Mouse (Mus musculus): Measurements from ENCODE around the gene Twf2. TPM values are rescaled to one million over a fixed set of nuclear protein-coding genes. Genes with fewer than 3 reads are reported as not detected.

Gene Twf2
- polyA plus RNA-seq, 1 experiment from 2014 or later, result 53.9 TPM

DNA sequence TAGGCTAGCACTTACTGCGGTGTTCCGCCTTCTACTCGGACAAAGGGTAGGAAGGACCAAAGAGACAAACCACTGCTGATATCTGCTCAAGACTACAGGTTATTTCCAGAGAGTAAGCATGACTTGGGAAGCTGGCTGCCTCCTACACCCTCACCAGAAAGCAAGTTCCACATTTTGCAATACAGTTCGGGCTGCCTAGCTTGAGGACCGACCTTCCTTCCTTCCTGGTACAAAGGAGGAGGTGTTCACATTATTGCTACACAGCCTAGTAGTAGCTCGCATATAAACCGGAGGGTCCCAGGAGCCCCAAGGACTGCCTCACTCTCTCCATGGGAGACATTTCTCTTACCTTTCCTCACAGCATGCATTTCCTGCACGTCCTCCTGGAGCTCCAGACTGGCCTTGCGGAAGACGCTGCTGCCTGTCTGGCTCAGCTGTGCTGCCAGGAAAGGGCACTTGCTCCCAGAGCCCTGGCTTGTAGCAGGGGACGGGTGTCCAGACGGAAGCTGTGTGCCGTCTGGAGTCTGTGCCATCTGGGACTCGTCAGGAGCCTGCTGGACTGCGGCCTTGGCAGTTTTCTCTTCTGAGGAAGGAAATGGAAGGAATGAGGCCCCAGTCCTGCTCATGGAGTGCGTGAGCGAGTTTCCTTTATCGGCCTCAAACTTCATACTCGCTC, 40.0 kb downstream of the Twf2 start:
- H3K9ac ChIP-seq, result peak overlapping the region; percentile 13
- peak overlapping the region; percentile 0; the same call in 1 of the 2 replicates for H3K4me2 ChIP-seq
- no peaks in the 10 kb centered on the region for H3K27me3 ChIP-seq (replicated peaks)
- H3K9me3 ChIP-seq (replicated peaks), result no peaks in the 10 kb centered on the region
- no peak overlapping the region for H3K4me3 ChIP-seq
- WGBS, result 56% methylated on average over 19 of the region's 19 CpGs
- H3K36me3 ChIP-seq, result peaks cover 56% of the 10 kb centered on the region
- ATAC-seq (ENCODE audit: insufficient number of reproducible peaks, low FRiP score), result peak; percentile 50; the same call in 1 of the 2 replicates
- peaks cover 20% of the 10 kb centered on the region for H3K4me1 ChIP-seq (replicated peaks)
- H3K27ac ChIP-seq (ENCODE audit: poor library complexity, severe bottlenecking), result peak overlapping the region; percentile 42

DNA sequence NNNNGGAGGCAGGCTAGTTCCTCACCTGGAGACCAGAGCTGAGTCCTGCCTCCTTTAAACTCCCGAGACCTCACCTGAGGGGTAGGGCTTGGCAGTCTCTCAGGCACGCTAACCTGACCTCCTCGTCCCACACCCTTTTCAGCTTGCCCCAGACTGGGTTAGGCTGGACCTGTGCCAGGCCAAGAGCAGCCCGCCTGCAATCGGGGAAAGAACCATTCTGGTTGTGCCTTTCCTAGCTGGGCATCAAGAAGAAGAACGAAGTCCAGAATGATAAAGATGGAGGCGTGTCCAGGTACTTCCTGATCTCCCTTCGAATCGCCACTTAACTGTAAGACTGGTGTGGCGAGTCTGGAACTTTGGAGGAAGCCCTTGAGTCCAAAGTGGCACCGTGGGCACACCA, 46.6 kb downstream of the Twf2 start:
- H3K4me1 ChIP-seq (replicated peaks), result peaks cover 36% of the 10 kb centered on the region
- no peak overlapping the region for H3K4me2 ChIP-seq
- 82% methylated on average over 11 of the region's 11 CpGs for WGBS
- no peaks in the 10 kb centered on the region for H3K9me3 ChIP-seq (replicated peaks)
- H3K27ac ChIP-seq (ENCODE audit: poor library complexity, severe bottlenecking), result peak overlapping the region; percentile 55; the same call in 1 of the 2 replicates
- H3K27me3 ChIP-seq (replicated peaks), result no peaks in the 10 kb centered on the region
- ATAC-seq (ENCODE audit: insufficient number of reproducible peaks, low FRiP score), result no peak
- H3K9ac ChIP-seq, result no peak overlapping the region
- H3K36me3 ChIP-seq, result peaks cover 5% of the 10 kb centered on the region; the same call in 1 of the 2 replicates
- H3K4me3 ChIP-seq, result no peak overlapping the region

DNA sequence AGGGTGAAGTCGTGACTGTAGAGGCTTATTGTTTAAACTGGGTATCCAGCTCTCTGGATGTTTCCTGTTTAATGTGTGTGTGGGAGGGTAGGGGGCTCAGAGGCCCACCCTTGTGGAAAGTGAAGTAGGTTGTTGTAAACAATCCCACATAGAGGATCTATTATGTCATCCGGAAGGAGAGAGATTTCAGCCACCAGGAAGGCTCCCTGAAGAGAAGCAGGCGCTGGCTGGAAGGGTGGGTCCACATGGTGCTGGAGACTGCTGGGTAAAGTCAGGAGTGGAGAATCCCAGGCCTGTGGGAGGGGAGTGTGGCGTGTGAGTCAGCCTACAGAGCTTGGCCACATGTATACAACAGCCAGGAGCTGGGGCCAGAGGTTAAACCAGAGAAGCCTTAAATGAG, 47.3 kb downstream of the Twf2 start:
- peak; percentile 59 for ATAC-seq (ENCODE audit: insufficient number of reproducible peaks, low FRiP score)
- 36% methylated on average over 4 of the region's 4 CpGs for WGBS
- H3K27ac ChIP-seq (ENCODE audit: poor library complexity, severe bottlenecking), result peak overlapping the region; percentile 55; the same call in 1 of the 2 replicates

DNA sequence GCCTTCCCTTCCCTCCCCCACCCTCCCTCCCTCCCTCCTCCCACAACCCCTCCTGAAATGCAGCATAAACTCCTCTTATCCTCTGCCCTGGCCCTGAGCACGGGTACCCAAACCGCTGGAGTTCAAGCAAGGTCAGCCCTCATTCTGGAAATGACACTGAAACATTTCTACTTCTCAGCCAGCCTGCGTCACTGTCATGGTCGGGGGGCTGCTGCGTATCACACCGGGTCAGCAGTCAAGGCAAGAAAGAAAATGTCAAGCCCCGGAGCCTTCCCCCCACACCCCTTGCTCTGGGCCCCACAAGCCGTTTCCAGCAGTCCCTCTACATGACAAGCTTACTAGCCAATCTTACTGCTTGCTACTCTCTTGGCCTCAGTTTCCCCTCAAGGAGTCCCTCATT, 48.2 kb downstream of the Twf2 start:
- Histone ChIP-seq H3K4me1 (replicated peaks) (peaks cover 34% of the 10 kb centered on the region), H3K4me2 (no peak overlapping the region), H3K36me3 (no peaks in the 10 kb centered on the region), H3K9ac (no peak overlapping the region), H3K9me3 (replicated peaks) (no peaks in the 10 kb centered on the region), H3K4me3 (no peak overlapping the region), H3K27me3 (replicated peaks) (no peaks in the 10 kb centered on the region), H3K27ac (ENCODE audit: poor library complexity, severe bottlenecking) (no peak overlapping the region)
- 66% methylated on average over 8 of the region's 8 CpGs for WGBS
- ATAC-seq (ENCODE audit: insufficient number of reproducible peaks, low FRiP score), result no peak

More for the DNA sequence above, 47.3 kb downstream of the Twf2 start:
- H3K4me2 ChIP-seq, result no peak overlapping the region
- peaks cover 36% of the 10 kb centered on the region for H3K4me1 ChIP-seq (replicated peaks)
- no peaks in the 10 kb centered on the region for H3K27me3 ChIP-seq (replicated peaks)
- H3K36me3 ChIP-seq, result peaks cover 2% of the 10 kb centered on the region; the same call in 1 of the 2 replicates
- H3K4me3 ChIP-seq, result no peak overlapping the region
- H3K9me3 ChIP-seq (replicated peaks), result no peaks in the 10 kb centered on the region
- no peak overlapping the region for H3K9ac ChIP-seq

DNA sequence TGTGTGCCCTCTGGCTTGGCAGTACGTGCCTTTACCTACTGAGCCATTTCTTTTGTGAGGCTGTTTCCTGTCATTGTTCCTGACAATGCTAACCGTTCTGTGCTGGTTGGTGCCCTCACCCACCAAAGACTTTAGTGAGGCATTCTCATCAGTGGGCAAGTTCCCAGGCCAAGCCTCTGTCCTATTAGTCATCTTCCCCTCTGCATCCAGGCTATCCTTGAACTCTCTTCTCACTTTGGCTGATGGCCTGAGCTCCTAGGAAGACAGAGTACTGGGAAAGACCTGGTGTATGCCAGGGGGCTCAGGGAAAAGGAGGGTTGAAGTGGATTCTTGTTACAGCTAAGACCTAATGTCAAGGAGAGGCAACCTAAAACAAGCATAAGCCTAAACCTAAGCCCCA, 51.1 kb downstream of the Twf2 start:
- Histone ChIP-seq H3K9ac (no peak overlapping the region), H3K27ac (ENCODE audit: poor library complexity, severe bottlenecking) (no peak overlapping the region), H3K4me1 (replicated peaks) (peaks cover 17% of the 10 kb centered on the region), H3K9me3 (replicated peaks) (no peaks in the 10 kb centered on the region), H3K36me3 (no peaks in the 10 kb centered on the region), H3K4me2 (no peak overlapping the region), H3K4me3 (no peak overlapping the region), H3K27me3 (replicated peaks) (no peaks in the 10 kb centered on the region)
- ATAC-seq (ENCODE audit: insufficient number of reproducible peaks, low FRiP score), result no peak
- 68% methylated on average over 2 of the region's 2 CpGs for WGBS

DNA sequence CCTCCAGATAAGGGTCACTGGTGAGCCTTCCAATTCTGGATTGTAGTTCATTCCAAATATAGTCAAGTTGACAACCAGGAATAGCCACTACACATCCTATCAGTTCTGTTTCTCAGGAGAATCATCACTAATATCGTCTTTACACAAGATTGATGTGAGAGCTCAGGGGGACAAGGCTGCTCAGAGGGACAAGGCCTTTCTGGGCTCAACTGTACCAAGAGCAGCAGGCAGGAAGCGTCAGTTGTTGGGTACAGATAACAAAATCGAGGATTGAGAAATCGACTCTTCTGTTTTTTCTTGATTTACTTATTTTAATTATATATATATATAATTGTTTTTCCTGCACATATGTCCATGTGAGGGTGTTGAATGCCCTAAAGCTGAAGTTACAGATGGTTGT, 55.5 kb downstream of the Twf2 start:
- Histone ChIP-seq H3K9me3 (replicated peaks) (no peaks in the 10 kb centered on the region), H3K27ac (ENCODE audit: poor library complexity, severe bottlenecking) (no peak overlapping the region), H3K4me3 (no peak overlapping the region), H3K4me2 (no peak overlapping the region), H3K27me3 (replicated peaks) (no peaks in the 10 kb centered on the region), H3K4me1 (replicated peaks) (no peaks in the 10 kb centered on the region), H3K9ac (no peak overlapping the region), H3K36me3 (no peaks in the 10 kb centered on the region)
- ATAC-seq (ENCODE audit: insufficient number of reproducible peaks, low FRiP score), result no peak
- WGBS, result 72% methylated on average over 4 of the region's 4 CpGs

DNA sequence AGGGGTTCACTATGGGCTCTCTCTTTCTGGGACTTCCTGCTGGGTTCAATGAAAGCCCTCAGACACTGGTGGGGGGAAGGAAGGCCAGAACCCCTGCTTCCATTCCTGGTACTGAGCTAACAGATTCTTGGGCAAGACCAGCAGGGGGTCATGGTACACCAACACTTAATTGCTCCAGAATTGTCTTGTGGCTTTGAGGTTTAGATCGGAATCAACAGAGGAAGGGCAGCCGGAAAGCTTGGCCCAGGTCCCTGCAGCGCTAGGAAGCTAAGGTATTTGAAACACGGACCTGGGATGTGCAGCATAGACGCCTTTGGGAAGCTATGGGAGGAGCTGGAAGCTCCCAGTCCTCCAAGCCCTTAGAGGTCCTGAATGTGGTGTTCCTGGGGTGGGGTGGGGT, 56.1 kb downstream of the Twf2 start:
- ATAC-seq (ENCODE audit: insufficient number of reproducible peaks, low FRiP score), result no peak
- Histone ChIP-seq H3K27me3 (replicated peaks) (no peaks in the 10 kb centered on the region), H3K36me3 (no peaks in the 10 kb centered on the region), H3K9me3 (replicated peaks) (no peaks in the 10 kb centered on the region), H3K27ac (ENCODE audit: poor library complexity, severe bottlenecking) (no peak overlapping the region), H3K4me3 (no peak overlapping the region), H3K4me1 (replicated peaks) (no peaks in the 10 kb centered on the region), H3K9ac (no peak overlapping the region), H3K4me2 (no peak overlapping the region)
- 64% methylated on average over 5 of the region's 5 CpGs for WGBS

DNA sequence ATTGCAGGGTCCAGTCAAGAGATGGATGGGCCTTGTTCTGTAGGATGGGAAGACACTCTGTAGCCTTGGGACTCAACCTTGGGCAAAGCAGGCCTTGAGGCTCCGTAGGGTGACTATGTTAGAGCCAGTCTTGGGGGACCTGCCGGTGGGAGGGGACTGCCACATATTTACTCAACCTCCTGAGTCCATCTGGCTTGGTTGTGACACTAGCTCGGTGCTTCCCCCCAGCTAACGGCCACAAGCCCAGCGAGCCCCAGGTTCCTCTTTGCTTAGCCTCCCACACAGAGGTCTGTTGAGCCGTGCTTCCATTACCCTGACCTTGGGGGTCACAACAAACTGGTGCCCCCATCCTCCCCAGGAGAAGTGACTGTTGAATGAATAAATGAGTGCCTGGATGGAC, 58.1 kb downstream of the Twf2 start:
- no peaks in the 10 kb centered on the region; the same call in 1 of the 2 replicates for H3K4me1 ChIP-seq (replicated peaks)
- H3K9ac ChIP-seq, result no peak overlapping the region
- H3K4me3 ChIP-seq, result no peak overlapping the region
- no peaks in the 10 kb centered on the region for H3K27me3 ChIP-seq (replicated peaks)
- no peak overlapping the region for H3K27ac ChIP-seq (ENCODE audit: poor library complexity, severe bottlenecking)
- H3K36me3 ChIP-seq, result no peaks in the 10 kb centered on the region
- 85% methylated on average over 6 of the region's 6 CpGs for WGBS
- no peak overlapping the region for H3K4me2 ChIP-seq
- H3K9me3 ChIP-seq (replicated peaks), result no peaks in the 10 kb centered on the region
- ATAC-seq (ENCODE audit: insufficient number of reproducible peaks, low FRiP score), result no peak

DNA sequence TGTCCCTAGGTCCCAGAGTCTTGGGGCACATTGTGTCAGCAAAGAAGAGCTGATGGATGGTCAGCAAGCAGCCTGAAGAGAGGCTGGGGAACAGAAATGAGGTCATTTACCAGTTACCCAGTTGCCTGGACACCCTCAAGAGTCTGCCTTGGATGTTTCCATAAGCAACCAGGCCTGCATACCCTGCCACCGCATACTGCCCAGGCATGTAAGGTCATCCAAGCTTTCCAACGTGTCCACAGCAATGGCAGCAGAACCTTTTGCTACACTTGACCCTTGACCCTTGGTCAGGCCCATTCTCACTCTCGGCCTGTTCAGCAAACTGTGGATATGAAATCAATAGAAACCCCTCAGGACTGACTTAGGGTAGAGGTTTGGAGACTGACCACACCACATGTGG, 58.6 kb downstream of the Twf2 start:
- 68% methylated on average over 3 of the region's 3 CpGs for WGBS
- H3K9me3 ChIP-seq (replicated peaks), result no peaks in the 10 kb centered on the region
- ATAC-seq (ENCODE audit: insufficient number of reproducible peaks, low FRiP score), result no peak

DNA sequence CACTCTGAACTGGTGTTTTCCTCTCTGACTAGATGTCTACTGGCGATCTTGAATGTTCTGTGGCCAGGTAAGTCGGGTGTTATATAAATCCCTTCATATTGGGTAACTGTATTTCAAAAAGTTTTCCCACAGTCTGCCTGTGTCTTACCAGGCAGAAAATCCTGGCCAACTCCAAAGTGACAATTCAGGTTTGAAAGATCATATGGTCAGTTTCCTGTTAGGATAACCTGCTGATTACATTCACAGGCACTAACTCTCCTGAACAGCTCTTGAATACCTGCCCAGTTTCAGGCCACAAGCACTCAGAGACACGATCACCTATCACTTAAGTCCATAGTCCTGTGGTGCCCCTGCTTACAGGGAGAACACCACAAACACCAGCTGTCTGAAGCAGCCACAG, 59.2 kb downstream of the Twf2 start:
- H3K9ac ChIP-seq, result no peak overlapping the region
- H3K9me3 ChIP-seq (replicated peaks), result no peaks in the 10 kb centered on the region
- H3K27me3 ChIP-seq (replicated peaks), result no peaks in the 10 kb centered on the region
- no peak overlapping the region for H3K4me3 ChIP-seq
- no peaks in the 10 kb centered on the region; the same call in 1 of the 2 replicates for H3K4me1 ChIP-seq (replicated peaks)
- H3K27ac ChIP-seq (ENCODE audit: poor library complexity, severe bottlenecking), result no peak overlapping the region
- WGBS, result 77% methylated on average over 3 of the region's 3 CpGs
- no peaks in the 10 kb centered on the region for H3K36me3 ChIP-seq
- no peak for ATAC-seq (ENCODE audit: insufficient number of reproducible peaks, low FRiP score)
- H3K4me2 ChIP-seq, result no peak overlapping the region

More for the DNA sequence above, 58.6 kb downstream of the Twf2 start:
- H3K27ac ChIP-seq (ENCODE audit: poor library complexity, severe bottlenecking), result no peak overlapping the region
- H3K36me3 ChIP-seq, result no peaks in the 10 kb centered on the region
- H3K4me3 ChIP-seq, result no peak overlapping the region
- no peak overlapping the region for H3K9ac ChIP-seq
- H3K27me3 ChIP-seq (replicated peaks), result no peaks in the 10 kb centered on the region
- no peaks in the 10 kb centered on the region; the same call in 1 of the 2 replicates for H3K4me1 ChIP-seq (replicated peaks)
- no peak overlapping the region for H3K4me2 ChIP-seq

DNA sequence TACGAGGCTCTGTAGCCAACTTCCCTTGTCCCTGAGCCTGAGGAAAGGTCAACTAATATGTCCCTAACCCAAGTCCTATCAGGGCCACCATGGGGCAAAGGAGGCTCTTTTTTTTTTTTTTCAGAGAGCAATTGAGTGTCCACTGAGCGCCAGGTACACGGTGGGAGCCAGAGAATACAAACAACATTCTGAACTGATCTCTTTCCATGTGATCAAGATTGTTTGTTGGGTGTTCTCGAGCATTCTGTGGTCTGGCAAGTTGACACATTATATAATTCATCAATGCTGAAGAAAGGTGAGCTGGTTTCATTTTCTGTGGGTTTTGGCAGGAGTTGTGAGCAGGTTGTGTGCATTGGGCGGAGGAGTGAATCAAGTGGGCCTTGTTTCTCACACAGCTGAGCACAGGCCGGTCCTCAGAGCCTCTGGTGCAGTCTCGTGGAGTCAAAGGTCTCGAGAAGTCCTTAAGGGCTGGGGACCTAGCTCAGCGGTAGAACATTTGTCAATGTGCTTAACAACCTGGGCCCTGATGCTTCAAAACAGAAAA, 60.5 kb downstream of the Twf2 start:
- Histone ChIP-seq H3K27me3 (replicated peaks) (no peaks in the 10 kb centered on the region), H3K9me3 (replicated peaks) (no peaks in the 10 kb centered on the region), H3K4me1 (replicated peaks) (peaks cover 4% of the 10 kb centered on the region; the same call in 1 of the 2 replicates), H3K4me2 (no peak overlapping the region), H3K4me3 (no peak overlapping the region), H3K9ac (no peak overlapping the region), H3K27ac (ENCODE audit: poor library complexity, severe bottlenecking) (no peak overlapping the region), H3K36me3 (no peaks in the 10 kb centered on the region)
- WGBS, result 70% methylated on average over 9 of the region's 9 CpGs
- no peak for ATAC-seq (ENCODE audit: insufficient number of reproducible peaks, low FRiP score)

All from heart, embryonic 12.5 days (tissue).